Mouse (Mus musculus) embryonic facial prominence, embryonic 15.5 days (tissue): ENCODE results near the gene Basp1. TPM values are rescaled to one million over a fixed set of nuclear protein-coding genes. Genes with fewer than 3 reads are reported as not detected.
A peak's percentile ranks its signal among the peaks of the same experiment; 100 is the strongest.

Source experiments
- ATAC-seq: fragments of 200-750 bp; cut with Nextera tagmentation; 2 replicates; pipeline ENCODE4 v1.8.0; 2017; ENCODE audit warnings: low read depth, moderate TSS enrichment; ENCODE audit not compliant: insufficient number of reproducible peaks, low FRiP score, low TSS enrichment
- H3K27ac ChIP-seq: fragments of 300-500 bp; sonication (generic); replicated peaks from 2 replicates; pipeline ENCODE4 v1.5.1; 2015; ENCODE audit warnings: mild to moderate bottlenecking, inconsistent platforms
- H3K27me3 ChIP-seq: fragments of 300-500 bp; sonication (generic); 2 replicates; pipeline ENCODE4 v1.6.1; 2015; ENCODE audit warnings: inconsistent platforms
- H3K36me3 ChIP-seq: fragments of 300-500 bp; sonication (generic); 2 replicates; pipeline ENCODE4 v1.6.1; 2015; ENCODE audit warnings: mild to moderate bottlenecking, inconsistent platforms
- H3K4me1 ChIP-seq: fragments of 300-500 bp; sonication (generic); 2 replicates; pipeline ENCODE4 v1.6.1; 2015; ENCODE audit warnings: inconsistent platforms
- H3K4me2 ChIP-seq: fragments of 300-500 bp; sonication (generic); replicated peaks from 2 replicates; pipeline ENCODE4 v1.6.1; 2015; ENCODE audit warnings: mild to moderate bottlenecking, inconsistent platforms
- H3K4me3 ChIP-seq: fragments of 300-500 bp; sonication (generic); replicated peaks from 2 replicates; pipeline ENCODE4 v1.5.1; 2015; ENCODE audit warnings: mild to moderate bottlenecking, inconsistent platforms
- H3K9ac ChIP-seq: fragments of 300-500 bp; sonication (generic); 2 replicates; pipeline ENCODE4 v1.6.1; 2015; ENCODE audit warnings: inconsistent platforms
- H3K9me3 ChIP-seq: fragments of 300-500 bp; sonication (generic); replicated peaks from 2 replicates; pipeline ENCODE4 v1.6.1; 2016; ENCODE audit warnings: inconsistent platforms
- WGBS: fragments of 180-500 bp; shearing (Covaris S2); methylation state at CpG from one replicate; pipeline ENCODE4 v1.1.7; 2015; 5-methylcytosine and 5-hydroxymethylcytosine counted together
- polyA plus RNA-seq: library from polyadenylated mRNA; unstranded; fragments of >200 nt; fragmentation: Nextera tagmentation; extraction: Ambion mirVana; gene quantifications from 2 replicates; pipeline ENCODE4 v1.2.1, GENCODE M21; 2015

The Basp1 gene
- polyA plus RNA-seq, 1 experiment from 2014 or later: 56.8 TPM

GRCm38 (mm10) chr15:25392525-25393099, 21.0 kb downstream of the Basp1 start:
- no peak overlapping the region for H3K27ac ChIP-seq
- H3K9ac ChIP-seq: no peak overlapping the region
- no peak overlapping the region for H3K4me3 ChIP-seq
- H3K27me3 ChIP-seq: no peaks in the 10 kb centered on the region
- no peaks in the 10 kb centered on the region; the same call in 1 of the 2 replicates for H3K4me1 ChIP-seq
- H3K36me3 ChIP-seq: no peaks in the 10 kb centered on the region
- H3K9me3 ChIP-seq: no peaks in the 10 kb centered on the region
- 57% methylated on average over 4 of the region's 4 CpGs for WGBS
- ATAC-seq: no peak
- H3K4me2 ChIP-seq: no peak overlapping the region

- no peaks in the 10 kb centered on the region; the same call in 1 of the 2 replicates for H3K4me1 ChIP-seq
- 0 out of 2 replicates have a peak, but pooled peaks cover 3% of the 10 kb centered on the region for H3K36me3 ChIP-seq
- H3K27ac ChIP-seq: no peak overlapping the region
- H3K27me3 ChIP-seq: no peaks in the 10 kb centered on the region
- no peak for ATAC-seq
- no peak overlapping the region for H3K4me3 ChIP-seq
- H3K9ac ChIP-seq: no peak overlapping the region
- no peaks in the 10 kb centered on the region for H3K9me3 ChIP-seq
- H3K4me2 ChIP-seq: no peak overlapping the region
- 91% methylated on average over 5 of the region's 5 CpGs for WGBS
These were observed 22.4 kb downstream of the Basp1 start for GRCm38 (mm10) chr15:25391210-25391609.

- Histone ChIP-seq H3K9me3 (no peaks in the 10 kb centered on the region), H3K4me1 (no peaks in the 10 kb centered on the region), H3K4me3 (no peak overlapping the region), H3K36me3 (peaks cover 11% of the 10 kb centered on the region; the same call in 1 of the 2 replicates), H3K27ac (no peak overlapping the region), H3K9ac (no peak overlapping the region), H3K27me3 (no peaks in the 10 kb centered on the region), H3K4me2 (no peak overlapping the region)
- WGBS: 80% methylated on average over 6 of the region's 6 CpGs
- ATAC-seq: no peak
These were observed 26.0 kb downstream of the Basp1 start for GRCm38 (mm10) chr15:25387572-25387971.

GRCm38 (mm10) chr15:25380051-25380450, 33.5 kb downstream of the Basp1 start:
- Histone ChIP-seq H3K9ac (no peak overlapping the region), H3K9me3 (no peaks in the 10 kb centered on the region), H3K27ac (no peak overlapping the region), H3K4me3 (no peak overlapping the region), H3K36me3 (peaks cover 12% of the 10 kb centered on the region; the same call in 1 of the 2 replicates), H3K4me1 (no peaks in the 10 kb centered on the region), H3K27me3 (no peaks in the 10 kb centered on the region), H3K4me2 (no peak overlapping the region)
- no peak for ATAC-seq
- WGBS: 83% methylated on average over 5 of the region's 5 CpGs

DNA sequence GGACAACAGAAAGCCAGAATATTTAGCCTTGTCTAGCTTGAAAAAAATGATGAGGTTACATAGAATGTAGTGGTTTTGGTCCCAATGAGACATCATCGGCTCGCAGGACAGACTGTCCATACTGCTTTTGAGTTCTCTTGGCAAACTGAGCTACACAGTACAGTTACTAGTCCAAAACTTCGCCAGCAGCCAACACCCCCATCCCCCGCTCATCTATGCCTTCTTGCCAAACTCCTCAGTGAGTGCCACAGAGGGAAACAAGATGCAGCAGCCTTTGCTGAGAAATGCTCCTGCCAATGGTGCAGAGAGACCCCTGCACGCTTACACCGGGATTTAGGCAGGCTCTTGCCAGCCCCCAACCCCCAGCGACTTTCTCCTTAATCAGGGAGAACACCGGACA, 34.9 kb downstream of the Basp1 start:
- no peak for ATAC-seq
- peaks cover 12% of the 10 kb centered on the region; the same call in 1 of the 2 replicates for H3K36me3 ChIP-seq
- H3K27ac ChIP-seq: no peak overlapping the region
- H3K4me2 ChIP-seq: no peak overlapping the region
- no peaks in the 10 kb centered on the region for H3K27me3 ChIP-seq
- no peak overlapping the region for H3K4me3 ChIP-seq
- H3K9ac ChIP-seq: no peak overlapping the region
- H3K9me3 ChIP-seq: no peaks in the 10 kb centered on the region
- WGBS: 79% methylated on average over 8 of the region's 8 CpGs
- no peaks in the 10 kb centered on the region for H3K4me1 ChIP-seq

DNA sequence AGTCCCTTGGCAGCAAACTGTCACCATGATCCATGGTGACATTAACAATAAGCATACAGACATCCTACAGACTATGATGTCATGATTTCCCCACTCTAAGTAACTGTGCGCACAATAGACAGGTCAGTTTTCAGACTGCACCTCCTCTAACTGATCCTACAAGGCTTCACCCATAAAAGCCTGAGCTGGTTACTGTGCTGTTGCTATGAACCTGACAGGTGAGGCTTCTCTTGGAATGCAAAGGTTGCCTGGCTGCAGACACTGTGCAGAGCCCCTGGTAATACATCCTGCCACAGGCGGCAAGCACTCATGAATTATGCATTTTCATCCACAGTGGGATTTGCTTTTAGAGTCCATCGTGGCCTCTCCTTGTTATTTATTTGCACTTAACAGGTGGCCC, 36.6 kb downstream of the Basp1 start:
- Histone ChIP-seq H3K9ac (no peak overlapping the region), H3K27ac (no peak overlapping the region), H3K4me2 (no peak overlapping the region), H3K9me3 (no peaks in the 10 kb centered on the region), H3K27me3 (no peaks in the 10 kb centered on the region), H3K36me3 (0 out of 2 replicates have a peak, but pooled peaks cover 5% of the 10 kb centered on the region), H3K4me3 (no peak overlapping the region), H3K4me1 (peaks cover 2% of the 10 kb centered on the region; the same call in 1 of the 2 replicates)
- WGBS: 67% methylated on average over 3 of the region's 3 CpGs
- no peak for ATAC-seq

DNA sequence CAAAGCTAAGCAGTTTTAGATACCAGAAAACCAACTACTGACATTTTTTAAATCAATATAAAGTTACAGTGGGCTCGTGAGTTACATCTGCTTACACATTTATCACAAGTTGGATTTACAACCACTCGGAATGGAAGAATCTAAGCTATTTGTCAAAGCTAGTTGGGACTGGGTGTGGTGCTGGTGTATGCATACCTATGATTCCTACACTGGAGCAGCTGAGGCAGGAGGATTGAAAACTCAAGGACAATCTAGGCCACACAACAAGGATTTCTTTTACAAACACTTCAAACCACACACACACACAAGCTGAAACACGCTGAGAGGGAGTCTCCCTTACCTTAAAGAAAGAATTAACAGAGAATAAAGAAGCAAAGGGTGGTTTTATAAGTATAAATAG, 40.1 kb downstream of the Basp1 start:
- no peaks in the 10 kb centered on the region for H3K36me3 ChIP-seq
- no peak overlapping the region for H3K27ac ChIP-seq
- H3K4me2 ChIP-seq: no peak overlapping the region
- no peaks in the 10 kb centered on the region for H3K27me3 ChIP-seq
- 61% methylated on average over 3 of the region's 3 CpGs for WGBS
- no peaks in the 10 kb centered on the region for H3K9me3 ChIP-seq
- H3K4me3 ChIP-seq: no peak overlapping the region
- no peak overlapping the region for H3K9ac ChIP-seq
- ATAC-seq: no peak
- peaks cover 7% of the 10 kb centered on the region; the same call in 1 of the 2 replicates for H3K4me1 ChIP-seq

- Histone ChIP-seq H3K27me3 (no peaks in the 10 kb centered on the region), H3K9ac (no peak overlapping the region), H3K9me3 (no peaks in the 10 kb centered on the region), H3K4me3 (no peak overlapping the region), H3K36me3 (no peaks in the 10 kb centered on the region), H3K4me1 (peaks cover 17% of the 10 kb centered on the region), H3K27ac (no peak overlapping the region), H3K4me2 (no peak overlapping the region)
- 53% methylated on average over 7 of the region's 7 CpGs for WGBS
- no peak for ATAC-seq
These were observed 44.0 kb downstream of the Basp1 start for GRCm38 (mm10) chr15:25369522-25369921.

DNA sequence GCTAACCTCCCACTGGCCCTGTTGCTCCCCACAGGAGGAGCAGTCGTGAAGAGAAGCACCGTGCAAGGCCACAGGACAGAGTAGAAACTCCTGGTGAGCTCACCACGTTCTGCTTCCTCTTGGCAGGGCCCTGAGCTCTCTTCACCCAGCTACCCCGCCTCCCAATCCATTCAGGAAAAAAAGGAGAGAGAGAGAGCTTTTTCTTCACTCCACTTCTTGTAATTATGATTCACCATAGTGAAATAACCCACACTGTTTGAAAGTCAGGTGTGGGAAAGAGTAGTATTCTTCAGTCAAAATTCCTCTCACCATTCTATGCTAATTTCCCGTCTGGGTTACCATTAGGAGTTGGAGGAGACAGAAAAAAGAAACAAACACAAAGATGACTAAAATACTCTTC, 48.1 kb downstream of the Basp1 start:
- Histone ChIP-seq H3K4me1 (peaks cover 20% of the 10 kb centered on the region), H3K4me3 (no peak overlapping the region), H3K27ac (no peak overlapping the region), H3K27me3 (no peaks in the 10 kb centered on the region), H3K9me3 (no peaks in the 10 kb centered on the region), H3K4me2 (no peak overlapping the region), H3K36me3 (no peaks in the 10 kb centered on the region), H3K9ac (no peak overlapping the region)
- ATAC-seq: no peak
- 48% methylated on average over 5 of the region's 5 CpGs for WGBS

GRCm38 (mm10) chr15:25364819-25365463, 48.6 kb downstream of the Basp1 start:
- Histone ChIP-seq H3K27me3 (no peaks in the 10 kb centered on the region), H3K9me3 (no peaks in the 10 kb centered on the region), H3K4me2 (peak overlapping the region; percentile 52), H3K36me3 (no peaks in the 10 kb centered on the region), H3K4me1 (peaks cover 26% of the 10 kb centered on the region), H3K27ac (no peak overlapping the region), H3K4me3 (peak overlapping the region; percentile 41), H3K9ac (peak overlapping the region; percentile 15; the same call in 1 of the 2 replicates)
- WGBS: 46% methylated on average over 23 of the region's 23 CpGs
- ATAC-seq: no peak

DNA sequence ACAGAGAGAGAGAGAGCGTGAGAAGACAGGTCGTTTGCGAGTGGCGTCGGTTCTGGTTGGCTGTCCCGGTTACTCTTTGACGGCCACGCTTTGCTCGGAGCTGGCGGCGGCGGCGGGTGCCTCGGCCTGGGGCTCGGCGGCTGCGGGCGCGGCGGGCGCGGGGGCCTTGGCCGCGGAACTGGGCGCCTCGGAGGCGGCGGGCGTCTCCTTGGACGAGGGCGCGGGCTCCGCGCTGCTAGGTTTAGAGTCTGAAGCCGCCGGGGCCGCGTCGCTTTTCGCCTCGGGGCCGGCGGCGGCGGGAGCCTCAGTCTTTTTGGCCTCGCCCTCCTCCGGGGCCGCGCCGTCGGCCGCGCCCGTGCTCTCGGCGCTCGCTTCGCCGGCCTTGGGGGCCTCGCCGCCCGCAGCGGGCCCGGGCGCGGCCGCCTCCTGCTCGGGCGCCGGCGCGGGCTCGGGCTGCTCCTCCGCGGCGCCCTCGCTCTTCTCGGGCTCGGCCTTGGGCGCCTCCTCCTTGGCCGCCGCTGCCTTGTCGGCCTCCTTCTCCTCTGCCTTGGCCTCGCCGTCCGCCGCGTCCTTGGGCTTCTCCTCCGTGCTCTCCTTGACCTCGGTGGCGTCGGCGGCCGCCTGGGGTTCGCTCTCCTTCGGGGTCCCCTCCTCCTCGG, 49.3 kb downstream of the Basp1 start:
- WGBS: 16% methylated on average over 93 of the region's 97 CpGs
- peaks cover 23% of the 10 kb centered on the region for H3K4me1 ChIP-seq
- no peaks in the 10 kb centered on the region for H3K27me3 ChIP-seq
- H3K27ac ChIP-seq: peak overlapping the region; percentile 23; the same call in 1 of the 2 replicates
- peak overlapping the region; percentile 52 for H3K4me2 ChIP-seq
- H3K9me3 ChIP-seq: no peaks in the 10 kb centered on the region
- H3K36me3 ChIP-seq: no peaks in the 10 kb centered on the region
- ATAC-seq: peak; percentile 73
- peak overlapping the region; percentile 15; the same call in 1 of the 2 replicates for H3K9ac ChIP-seq
- H3K4me3 ChIP-seq: peak overlapping the region; percentile 41
